Mouse (Mus musculus) thymus, postnatal 4 days (tissue): ENCODE data around the gene Fam50a.
"Not testable (repeated sequence)": the region's sequence is repeated elsewhere in the genome, so short reads cannot be mapped to it uniquely, and the experiment has no call there.

Experiments
- DNase-seq: peaks from one replicate; pipeline ENCODE4 v3.0.0; 2021

Gene Fam50a

DNA sequence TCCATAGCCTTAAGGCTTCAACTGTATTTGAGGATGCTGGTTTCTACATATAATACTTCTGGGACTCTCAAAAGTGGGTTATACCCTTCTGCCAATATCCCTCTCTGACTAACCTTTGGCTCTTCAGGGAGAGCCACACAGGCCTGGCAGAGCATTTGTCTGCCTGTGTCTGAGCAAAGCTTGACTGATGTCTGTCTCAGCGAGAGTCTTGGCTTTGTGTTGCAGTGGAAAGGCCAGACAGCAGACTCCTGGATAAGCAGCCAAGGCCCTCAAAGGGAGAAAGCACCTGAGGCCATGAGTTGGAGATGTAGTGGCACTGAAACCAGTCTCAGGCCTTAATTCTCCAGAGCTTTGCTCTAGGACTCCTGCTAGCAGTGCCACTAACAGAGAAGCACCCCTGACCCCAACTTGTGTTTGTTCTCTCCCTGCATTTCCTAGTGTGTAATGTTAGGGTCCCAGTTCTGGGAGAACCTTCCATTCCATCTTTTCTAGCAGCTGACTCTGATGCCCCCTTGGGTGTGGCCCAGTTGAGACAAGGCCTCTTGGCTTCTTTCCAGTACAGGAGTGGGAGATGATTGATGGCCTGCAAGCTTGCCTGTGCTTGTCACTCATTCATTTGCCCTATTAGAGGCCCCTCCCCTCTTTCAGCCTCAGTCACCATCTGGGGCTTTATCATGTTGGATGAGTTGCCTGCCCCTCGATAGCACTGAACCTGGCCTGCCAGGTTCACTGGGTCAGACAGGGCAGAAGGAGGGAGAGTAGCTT lies 17.5 kb downstream of the Fam50a start:
- no peak for DNase-seq

DNA sequence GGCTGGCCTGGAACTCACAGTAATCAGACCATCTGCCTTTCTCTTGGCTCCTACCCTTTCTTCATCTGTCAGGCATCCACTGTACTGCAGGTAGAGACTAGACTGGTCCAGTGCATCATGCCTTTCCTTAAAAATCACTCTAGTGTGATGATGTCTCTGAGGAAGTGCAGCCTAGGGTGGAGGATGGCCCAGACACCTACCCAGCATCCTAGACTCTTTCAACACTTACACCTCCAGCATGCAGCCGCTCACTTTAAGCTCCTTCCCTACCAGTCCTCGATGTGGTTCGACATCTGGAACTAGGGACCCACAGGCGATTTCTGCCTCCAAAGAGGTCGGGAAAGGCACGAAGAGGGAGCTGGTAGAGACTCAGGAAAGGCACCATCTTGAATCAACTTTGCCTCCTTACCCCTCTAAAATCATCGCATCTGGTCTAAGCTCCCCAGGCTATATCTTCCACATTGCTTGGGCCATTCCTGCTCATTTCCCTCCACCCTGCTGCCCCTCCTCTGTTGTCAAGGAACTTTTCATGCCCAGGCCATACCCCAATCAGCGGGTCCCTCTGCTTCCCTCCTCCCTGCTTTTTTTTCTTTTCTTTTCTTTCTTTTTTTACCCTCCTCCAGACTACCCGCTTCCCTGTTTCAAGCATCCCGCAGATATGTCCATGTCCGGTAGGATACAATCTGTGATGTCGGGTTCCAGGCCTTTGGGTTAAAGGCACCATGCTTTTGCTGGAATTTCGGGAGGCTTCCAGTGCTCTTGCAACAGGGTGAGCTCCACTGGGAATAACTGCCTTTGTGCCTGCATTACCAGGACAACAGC lies 40.0 kb downstream of the Fam50a start:
- no peak for DNase-seq

DNA sequence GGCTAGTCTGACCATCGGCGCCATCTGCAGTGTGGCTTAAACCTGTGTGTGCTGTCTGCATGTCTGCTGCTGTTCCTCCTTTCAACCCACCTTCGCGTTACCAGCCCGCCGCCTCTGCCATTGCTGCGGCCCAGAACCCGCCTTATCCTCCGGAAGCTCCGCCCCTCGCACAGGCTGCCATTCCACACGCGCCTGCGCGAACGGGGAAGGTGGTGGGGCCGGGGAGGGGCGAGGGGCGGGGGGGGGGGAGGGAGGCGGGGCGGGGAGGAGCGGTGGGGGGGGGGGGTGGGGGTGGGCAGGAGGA lies 40.6 kb downstream of the Fam50a start, which contains the start of gene Lage3:
Gene Lage3 (minus strand): TSS at position 152 of the 304 bp plus-strand sequence.
- peak; percentile 90 for DNase-seq

DNA sequence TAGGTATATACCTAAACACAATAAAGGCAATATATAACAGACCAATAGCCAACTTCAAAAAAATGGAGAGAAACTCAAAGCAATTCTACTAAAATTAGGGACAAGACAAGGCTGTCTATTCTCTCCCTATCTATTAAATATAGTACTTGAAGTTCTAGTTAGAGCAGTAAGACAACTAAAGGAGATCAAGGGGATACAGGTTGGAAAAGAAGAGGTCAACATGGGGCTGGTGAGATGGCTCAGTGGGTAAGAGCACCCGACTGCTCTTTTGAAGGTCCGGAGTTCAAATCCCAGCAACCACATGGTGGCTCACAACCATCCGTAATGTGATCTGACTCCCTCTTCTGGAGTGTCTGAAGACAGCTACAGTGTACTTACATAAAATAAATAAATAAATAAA lies 44.2 kb downstream of the Fam50a start:
- DNase-seq: not testable (repeated sequence)

DNA sequence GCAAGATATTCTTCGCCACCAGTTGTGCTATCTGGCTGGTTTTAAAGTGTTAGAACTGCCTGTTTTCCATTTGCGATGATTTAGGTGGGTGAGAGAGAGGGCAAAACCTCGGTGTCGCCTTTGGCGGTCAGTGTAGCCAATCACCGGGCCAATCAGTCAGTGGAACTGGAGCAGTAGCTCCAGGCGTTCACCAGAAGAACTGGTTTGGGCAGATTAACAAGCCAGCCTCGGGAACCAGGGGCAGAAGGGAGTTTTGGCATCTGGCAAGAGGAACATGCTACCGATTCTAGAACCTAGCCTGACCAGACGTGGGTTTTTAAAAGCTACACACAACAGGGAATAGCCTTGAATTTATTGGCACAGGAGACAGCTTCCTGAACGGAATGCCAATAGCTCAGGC lies 46.3 kb downstream of the Fam50a start:
- no peak for DNase-seq

DNA sequence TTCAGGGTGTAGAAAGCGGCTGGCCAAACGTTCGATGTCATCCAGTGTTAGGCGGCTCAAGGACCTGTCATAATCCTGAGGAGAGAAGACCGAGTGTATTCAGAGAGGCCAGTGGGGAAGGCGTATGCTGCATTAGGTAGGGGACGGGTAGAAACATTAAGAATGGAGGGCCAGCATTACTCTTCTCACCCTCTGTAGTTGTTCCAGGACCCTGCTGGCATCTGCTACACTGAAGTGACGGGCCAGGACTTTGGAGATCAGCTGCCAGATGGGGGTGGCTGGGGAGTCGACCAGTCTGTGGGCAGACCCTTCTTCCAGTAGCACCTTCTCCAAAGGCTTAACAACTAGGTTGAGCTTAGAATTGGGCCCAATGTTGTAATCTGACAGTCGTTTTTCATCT lies 54.7 kb downstream of the Fam50a start:
- no peak for DNase-seq

DNA sequence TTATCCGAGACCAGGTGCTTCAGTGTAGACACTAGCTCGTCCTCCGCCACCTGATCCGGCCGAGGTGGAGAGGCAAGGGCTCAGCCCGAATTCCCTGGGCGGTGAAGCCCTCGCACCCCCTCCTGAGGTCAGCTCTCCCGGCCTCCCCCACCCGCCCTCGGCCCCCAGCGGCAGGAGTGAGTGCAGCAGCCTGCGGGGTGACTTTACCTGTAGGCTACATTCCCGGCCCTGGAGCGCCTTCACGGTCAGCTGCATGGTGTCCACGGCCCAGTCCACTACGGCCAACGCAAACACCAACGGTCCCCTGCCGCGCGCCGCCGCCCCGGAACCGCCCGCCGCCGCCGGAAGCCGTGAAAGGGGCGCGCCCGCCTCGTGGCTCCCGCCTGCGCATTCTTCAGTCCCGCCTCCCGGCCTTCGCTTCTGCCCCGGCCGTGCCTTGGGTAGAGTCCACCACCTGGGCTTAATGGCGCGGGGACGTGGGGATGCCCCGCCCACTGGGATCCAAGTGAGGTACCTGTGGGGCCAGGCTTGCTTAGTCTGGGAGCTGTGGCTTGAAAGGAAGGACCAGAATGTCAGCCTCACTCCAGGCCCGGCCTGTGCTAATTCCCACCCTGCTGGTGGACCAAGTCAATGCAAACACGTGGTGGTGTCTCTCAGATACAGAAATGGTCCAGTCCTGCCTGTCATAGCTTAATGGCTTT lies 55.5 kb downstream of the Fam50a start:
- peak; percentile 77 for DNase-seq
